In genomic region chr6:30535340-30535739, GRCm38 (mm10) we compare ENCODE assay signal across 8 mouse cellular contexts. TPM values are rescaled to one million over a fixed set of nuclear protein-coding genes. Genes with fewer than 3 reads are reported as not detected.
DNase-seq lines count a peak whose midpoint lies in the region; ATAC-seq and TF ChIP-seq lines count a peak whose summit lies in the region.

No protein-coding gene starts in this region.

- H3K4me1 ChIP-seq in thymus, adult 2 months (replicated peaks; ENCODE audit: control insufficient read depth, insufficient read depth, low read length), result no peaks in the 10 kb centered on the region
- H3K4me1 ChIP-seq in lung, adult 2 months (ENCODE audit: control insufficient read depth, insufficient read depth, low read length), result no peaks in the 10 kb centered on the region
- H3K4me1 ChIP-seq in hindbrain, embryonic 16.5 days (ENCODE audit: control insufficient read depth, insufficient read depth, low read depth, low read length), result no peaks in the 10 kb centered on the region
- H3K4me1 ChIP-seq in forebrain, embryonic 14.5 days (ENCODE audit: control insufficient read depth, insufficient read depth, low read length), result no peaks in the 10 kb centered on the region

- DNase-seq in frontal cortex, postnatal 36 days (ENCODE audit: low spot score in 2 of 2), result no peak
- DNase-seq in thymus, adult 2 months, result peak; percentile 35
- DNase-seq in thymus, adult 18-20 months, result no peak
- DNase-seq in cerebellum, postnatal 10 days, result peak; percentile 72 to 73
- DNase-seq in lung, adult 2 months, result peak; percentile 47
- DNase-seq in forebrain, embryonic 14.5 days (ENCODE audit: low spot score), result no peak

- no peaks in the 10 kb centered on the region for H3K9me3 ChIP-seq in hindbrain, embryonic 16.5 days (ENCODE audit: control insufficient read depth, low read length)
- 0 out of 2 replicates have a peak, but pooled peaks cover 2% of the 10 kb centered on the region for H3K9me3 ChIP-seq in forebrain, embryonic 14.5 days (replicated peaks; ENCODE audit: control insufficient read depth, low read length)

- no peak overlapping the region for H3K4me3 ChIP-seq in thymus, adult 2 months (ENCODE audit: control insufficient read depth, insufficient read depth, low read length)
- H3K4me3 ChIP-seq in lung, adult 2 months (replicated peaks; ENCODE audit: extremely low read depth, low read depth, low read length), result no peak overlapping the region
- no peak overlapping the region for H3K4me3 ChIP-seq in hindbrain, embryonic 16.5 days (ENCODE audit: low read length)
- no peak overlapping the region for H3K4me3 ChIP-seq in forebrain, embryonic 14.5 days (ENCODE audit: low read depth, low read length)

- H3K36me3 ChIP-seq in thymus, adult 2 months (ENCODE audit: control insufficient read depth, insufficient read depth, low read length), result no peaks in the 10 kb centered on the region
- no peaks in the 10 kb centered on the region for H3K36me3 ChIP-seq in hindbrain, embryonic 16.5 days (ENCODE audit: control insufficient read depth, insufficient read depth, low read length)
- H3K36me3 ChIP-seq in forebrain, embryonic 14.5 days (ENCODE audit: control insufficient read depth, insufficient read depth, low read length), result no peaks in the 10 kb centered on the region

- WGBS in thymus, adult 2 months, result 27% methylated on average over 3 of the region's 3 CpGs
- 37% methylated on average over 3 of the region's 3 CpGs for WGBS in lung, adult 2 months
- WGBS in hindbrain, embryonic 16.5 days, result 57% methylated on average over 3 of the region's 3 CpGs
- 41% methylated on average over 3 of the region's 3 CpGs for WGBS in forebrain, embryonic 14.5 days

- no peak overlapping the region for H3K9ac ChIP-seq in hindbrain, embryonic 16.5 days (ENCODE audit: low read depth, low read length)
- no peak overlapping the region for H3K9ac ChIP-seq in forebrain, embryonic 14.5 days (ENCODE audit: low read length)

- no peak for TF ChIP-seq POLR2A in thymus, adult 2 months (IDR thresholded peaks at IDR 0.05; ENCODE audit: control insufficient read depth, extremely low read depth, insufficient read depth, low read length, poor library complexity)
- TF ChIP-seq POLR2A in lung, adult 2 months (IDR thresholded peaks at IDR 0.05; ENCODE audit: borderline replicate concordance, extremely low read depth, low read depth, low read length), result no peak

- ATAC-seq in frontal cortex, adult (ENCODE audit: low TSS enrichment), result peak; percentile 59; the same call in 1 of the 2 replicates
- no peak for ATAC-seq in hindbrain, embryonic 16.5 days
- ATAC-seq in forebrain, embryonic 14.5 days, result no peak

- TF ChIP-seq CTCF in thymus, adult 2 months (IDR thresholded peaks at IDR 0.05; ENCODE audit: borderline replicate concordance, control insufficient read depth, extremely low read depth, insufficient read depth, low read length, poor library complexity), result no peak
- peak; percentile 78 for TF ChIP-seq CTCF in lung, adult 2 months (IDR thresholded peaks at IDR 0.05; ENCODE audit: insufficient read depth, low read length)

- no peaks in the 10 kb centered on the region for H3K27me3 ChIP-seq in thymus, adult 2 months (ENCODE audit: control insufficient read depth, insufficient read depth, low read length)
- H3K27me3 ChIP-seq in hindbrain, embryonic 16.5 days (replicated peaks; ENCODE audit: control insufficient read depth, insufficient read depth, low read length), result no peaks in the 10 kb centered on the region
- H3K27me3 ChIP-seq in forebrain, embryonic 14.5 days (replicated peaks; ENCODE audit: control insufficient read depth, insufficient read depth, low read length), result no peaks in the 10 kb centered on the region

- H3K27ac ChIP-seq in thymus, adult 2 months (ENCODE audit: control insufficient read depth, insufficient read depth, low read length), result no peak overlapping the region
- H3K27ac ChIP-seq in hindbrain, embryonic 16.5 days (ENCODE audit: low read depth, low read length), result no peak overlapping the region
- no peak overlapping the region for H3K27ac ChIP-seq in forebrain, embryonic 14.5 days (ENCODE audit: low read depth, low read length)

- no peak overlapping the region for H3K4me2 ChIP-seq in hindbrain, embryonic 16.5 days (ENCODE audit: low read length)
- no peak overlapping the region for H3K4me2 ChIP-seq in forebrain, embryonic 14.5 days (ENCODE audit: low read length)

RNA-seq across cellular contexts. Expression of gene Cpa2, which starts 6.0 kb away (rescaled TPM):
- polyA plus RNA-seq in thymus, adult 2 months (2012; rRNA removed), result not detected in 2 replicates
- 0.13 and 0.28 TPM in 2 replicates for polyA plus RNA-seq in lung, adult 2 months (2012; rRNA removed)
- polyA plus RNA-seq in hindbrain, embryonic 16.5 days (2015; fragmentation: Nextera tagmentation; extraction: Ambion mirVana), result 7.6 and 9.7 TPM in 2 replicates
- polyA plus RNA-seq in forebrain, embryonic 14.5 days (2014; fragmentation: Nextera tagmentation; extraction: Ambion mirVana), result 4.5 and 5.4 TPM in 2 replicates

RNA-seq across cellular contexts. Expression of gene Ssmem1, which starts 25.7 kb away (rescaled TPM):
- not detected in 2 replicates for polyA plus RNA-seq in thymus, adult 2 months (2012; rRNA removed)
- polyA plus RNA-seq in lung, adult 2 months (2012; rRNA removed), result not detected in 2 replicates
- polyA plus RNA-seq in hindbrain, embryonic 16.5 days (2015; fragmentation: Nextera tagmentation; extraction: Ambion mirVana), result 0.15 and 0.19 TPM in 2 replicates
- 0.16 and 0.20 TPM in 2 replicates for polyA plus RNA-seq in forebrain, embryonic 14.5 days (2014; fragmentation: Nextera tagmentation; extraction: Ambion mirVana)

RNA-seq across cellular contexts. Expression of gene Tmem209, which starts 25.8 kb away (rescaled TPM):
- polyA plus RNA-seq in thymus, adult 2 months (2012; rRNA removed), result 79.5 and 80.2 TPM in 2 replicates
- 31.4 and 40.3 TPM in 2 replicates for polyA plus RNA-seq in lung, adult 2 months (2012; rRNA removed)
- polyA plus RNA-seq in hindbrain, embryonic 16.5 days (2015; fragmentation: Nextera tagmentation; extraction: Ambion mirVana), result 25.6 and 31.4 TPM in 2 replicates
- polyA plus RNA-seq in forebrain, embryonic 14.5 days (2014; fragmentation: Nextera tagmentation; extraction: Ambion mirVana), result 37.8 and 44.5 TPM in 2 replicates

RNA-seq across cellular contexts. Expression of gene Cpa4, which starts 32.8 kb away (rescaled TPM):
- 0.11 and 0.17 TPM in 2 replicates for polyA plus RNA-seq in thymus, adult 2 months (2012; rRNA removed)
- polyA plus RNA-seq in lung, adult 2 months (2012; rRNA removed), result 4.6 TPM in 1 of 2 replicates, not detected in the other
- polyA plus RNA-seq in hindbrain, embryonic 16.5 days (2015; fragmentation: Nextera tagmentation; extraction: Ambion mirVana), result 0.84 and 0.85 TPM in 2 replicates
- 2.3 and 2.8 TPM in 2 replicates for polyA plus RNA-seq in forebrain, embryonic 14.5 days (2014; fragmentation: Nextera tagmentation; extraction: Ambion mirVana)

Comparison
In these comparisons a context has a peak if more than half of its experiments do, and no peak if none do; other contexts are left out.
1. DNase-seq: peak in thymus, adult 2 months (single experiment), cerebellum, postnatal 10 days (2 of 2) and lung, adult 2 months (single experiment); none in frontal cortex, postnatal 36 days (0 of 2), thymus, adult 18-20 months (0 of 2) and forebrain, embryonic 14.5 days (single experiment).